Mouse (Mus musculus) ovary, adult 18-20 months (tissue): ENCODE data around the gene Coq10a.

ENCODE experiments used
- DNase-seq: peaks from one replicate; pipeline ENCODE4 v3.0.0; 2022; ENCODE audit warnings: low spot score, mixed read lengths

The Coq10a gene

GRCm38 (mm10) chr10:128368402-128369217 lies at the start of gene Coq10a:
Gene Coq10a (minus strand): TSS chr10:128368997.
- DNase-seq: peak; percentile 87

DNA sequence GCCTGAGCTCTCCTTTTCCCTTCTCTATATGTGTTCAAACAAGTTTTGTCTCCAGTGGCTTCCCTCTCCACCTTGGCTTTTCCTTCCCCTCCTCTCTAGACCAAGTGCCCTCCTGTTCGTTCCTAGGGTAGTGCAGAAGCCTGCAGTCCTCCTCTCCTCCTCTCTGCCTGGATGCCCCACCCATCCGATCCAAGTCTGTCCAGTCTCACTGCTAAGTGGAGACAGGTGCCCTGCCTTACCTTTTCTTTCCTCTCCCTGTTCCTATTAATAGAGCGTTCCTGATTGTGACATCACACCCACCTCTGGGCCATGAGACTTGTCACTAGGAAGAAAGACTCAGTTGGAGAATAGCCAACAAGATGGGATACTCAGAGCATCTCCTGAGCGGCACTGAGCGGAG lies 46.1 kb upstream of the Coq10a start:
- no peak for DNase-seq

- no peak for DNase-seq
Measured at GRCm38 (mm10) chr10:128413076-128413475, 44.3 kb upstream of the Coq10a start.

GRCm38 (mm10) chr10:128412558-128412957 lies 43.8 kb upstream of the Coq10a start:
- no peak for DNase-seq

DNA sequence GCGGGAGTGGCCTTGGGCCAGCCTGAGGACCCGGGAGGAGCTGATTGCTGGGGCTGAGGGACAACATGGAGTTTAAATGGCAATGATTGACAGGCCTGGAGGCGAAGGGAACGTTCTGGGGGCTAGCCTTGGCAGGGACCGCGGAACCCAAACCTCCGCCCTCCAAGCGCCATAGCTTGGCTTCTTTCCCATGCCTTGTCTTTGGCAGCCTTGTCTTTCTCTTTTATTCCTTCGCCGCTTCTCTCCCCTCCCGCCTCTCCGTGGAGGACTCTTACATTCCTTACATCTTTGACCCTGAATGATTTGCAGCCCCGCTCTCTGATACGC lies 43.2 kb upstream of the Coq10a start:
- DNase-seq: no peak

DNA sequence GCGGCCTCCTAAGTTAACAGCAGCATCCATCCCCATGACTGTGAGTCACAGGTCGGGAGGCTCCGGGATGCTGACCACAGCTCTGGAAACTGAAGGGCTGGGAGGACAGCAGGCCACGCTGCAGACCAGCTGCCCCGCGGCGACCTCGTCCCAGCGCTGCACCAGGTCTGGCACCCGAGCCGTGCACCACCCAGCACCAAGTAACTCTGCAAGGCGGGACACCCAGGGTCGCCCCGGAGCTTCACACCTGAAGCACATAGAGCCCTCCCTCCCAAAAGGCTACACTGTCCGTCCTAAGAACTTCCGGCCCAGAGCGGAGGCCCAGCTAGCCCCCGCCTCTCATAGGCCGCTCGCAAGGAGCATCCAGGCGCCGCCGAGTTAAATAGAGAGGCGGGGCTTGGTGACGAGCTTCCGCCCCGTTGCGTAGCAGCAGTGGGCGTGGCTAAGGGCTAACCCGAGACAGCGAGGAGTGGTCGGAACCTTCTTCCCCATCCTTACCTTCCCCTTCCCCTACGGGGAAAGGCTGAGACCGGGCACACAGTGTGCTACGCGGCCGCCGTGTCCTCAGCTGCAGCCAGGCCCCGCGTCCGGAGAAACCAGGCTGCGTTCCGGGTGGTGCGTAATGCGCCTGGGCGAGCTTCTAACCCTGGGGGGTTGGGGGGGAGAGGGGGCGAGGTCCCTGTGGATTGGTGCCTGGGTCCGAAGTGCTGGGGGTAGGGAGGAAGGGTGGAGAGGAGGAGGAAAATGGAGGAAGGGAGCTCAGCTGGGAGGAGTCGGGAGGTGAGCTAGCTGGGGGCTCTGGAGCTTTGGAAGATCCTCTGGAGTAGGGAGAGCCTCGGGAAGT lies 42.6 kb upstream of the Coq10a start, which contains the start of the genes Nabp2 and Rnf41:
TSS of gene Nabp2 (minus strand) at position 282 of the 844 bp plus-strand sequence.
TSS of gene Rnf41 (plus strand) at position 447 of the 844 bp plus-strand sequence.
- peak; percentile 95 for DNase-seq

DNA sequence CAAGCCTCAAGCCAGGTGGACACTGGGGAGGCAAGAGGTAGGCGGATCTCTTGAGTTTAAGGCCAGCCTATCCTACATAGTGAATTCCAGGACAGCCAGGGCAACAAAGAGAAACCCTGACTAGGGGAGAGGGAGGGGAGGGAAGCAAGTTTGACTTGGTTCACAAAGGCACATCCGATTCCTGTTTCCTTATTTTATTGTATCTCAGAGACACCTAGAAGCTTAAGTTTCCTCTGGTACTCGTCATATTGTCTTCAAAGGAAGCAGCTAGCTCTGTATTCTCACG lies 41.7 kb upstream of the Coq10a start:
- no peak for DNase-seq

DNA sequence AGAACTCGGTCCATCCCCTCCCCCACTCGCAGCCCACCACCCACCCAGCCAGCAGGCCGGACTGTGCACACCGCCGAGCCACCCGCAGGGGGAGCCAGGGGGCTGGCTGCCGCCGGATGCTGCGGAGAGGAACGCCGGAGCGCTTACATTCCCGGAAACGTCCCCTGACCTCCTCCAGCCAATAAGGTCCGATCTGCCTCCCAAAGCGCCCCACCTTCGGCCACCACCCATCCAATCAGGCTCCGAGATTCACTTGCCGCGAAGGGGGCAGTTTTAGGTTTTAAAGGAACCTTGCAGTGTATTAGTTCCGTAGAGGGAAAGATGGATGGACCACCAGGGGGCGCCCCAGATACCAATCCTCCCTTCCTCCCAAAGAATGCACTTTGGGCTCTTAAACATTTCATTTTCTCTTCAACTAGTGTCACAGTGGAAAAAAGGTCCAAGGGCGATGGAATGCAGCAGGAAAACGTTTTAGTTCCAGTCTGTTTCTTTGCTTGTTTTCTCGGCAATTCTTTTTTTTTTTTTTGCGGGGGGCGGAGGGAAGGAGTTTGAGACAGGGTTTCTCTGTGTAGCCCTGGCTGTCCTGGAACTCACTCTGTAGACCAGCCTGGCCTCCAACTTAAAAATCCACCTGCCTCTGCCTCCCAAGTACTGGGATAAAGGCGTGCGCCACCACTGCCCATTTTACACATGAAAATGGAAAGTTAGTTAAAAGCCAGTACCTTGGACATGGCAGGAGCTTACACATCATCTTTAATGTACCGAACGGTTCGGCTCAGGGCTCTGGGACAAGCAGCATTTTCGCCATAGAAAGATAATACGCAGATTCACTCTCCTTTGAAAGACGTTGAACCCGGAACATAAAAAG lies 41.1 kb upstream of the Coq10a start:
- peak; percentile 96 for DNase-seq

GRCm38 (mm10) chr10:128408591-128409535 lies 40.1 kb upstream of the Coq10a start:
- peak; percentile 14 for DNase-seq

DNA sequence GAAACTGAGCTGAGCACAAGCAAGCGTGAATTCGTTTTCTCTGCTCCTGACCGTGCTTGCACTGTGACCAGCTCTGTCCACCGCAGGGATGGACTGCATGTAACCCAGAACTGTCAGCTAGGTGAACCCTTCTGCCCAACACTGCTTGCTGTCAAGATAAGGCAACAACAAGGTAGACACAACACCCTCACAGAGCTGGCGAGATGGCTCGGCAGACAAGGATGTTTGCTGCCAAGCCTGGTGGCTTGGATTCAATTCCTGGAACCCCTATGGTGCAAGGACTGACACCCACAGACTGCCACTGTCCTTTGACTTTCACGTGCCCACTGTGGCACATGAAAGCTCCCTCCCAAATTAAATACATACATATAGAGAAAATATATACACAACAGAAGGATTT lies 35.1 kb upstream of the Coq10a start:
- no peak for DNase-seq

DNA sequence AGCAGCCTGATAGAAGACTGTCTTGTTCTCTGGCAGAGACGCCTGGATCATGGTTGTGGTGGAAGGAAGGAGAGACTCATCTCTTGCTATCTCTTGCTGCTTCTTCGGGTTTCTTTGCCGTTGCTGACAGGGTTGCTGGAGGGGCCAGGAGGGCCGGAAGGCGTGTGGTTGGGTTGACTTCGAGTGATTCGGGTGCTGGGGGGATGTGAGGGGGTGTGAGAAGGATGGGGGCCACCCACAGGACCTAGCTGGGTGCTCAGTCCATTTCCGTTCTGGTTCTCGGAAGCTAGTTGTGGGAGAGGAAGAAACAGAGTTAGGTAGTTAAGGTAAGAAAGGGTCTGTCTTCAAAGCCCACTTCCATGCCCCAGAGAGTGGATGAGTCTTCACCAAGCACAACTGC lies 32.8 kb upstream of the Coq10a start:
- no peak for DNase-seq

- DNase-seq: no peak
Measured at GRCm38 (mm10) chr10:128401056-128401455, 32.3 kb upstream of the Coq10a start, which contains the start of gene Slc39a5. Gene Slc39a5 (minus strand): TSS chr10:128401229.

GRCm38 (mm10) chr10:128400338-128400737 lies 31.5 kb upstream of the Coq10a start:
- DNase-seq: no peak

- no peak for DNase-seq
Measured at GRCm38 (mm10) chr10:128397466-128397865, 28.7 kb upstream of the Coq10a start.

GRCm38 (mm10) chr10:128396716-128397264 lies 28.0 kb upstream of the Coq10a start:
- DNase-seq: no peak

GRCm38 (mm10) chr10:128396017-128396673 lies 27.3 kb upstream of the Coq10a start:
- no peak for DNase-seq

DNA sequence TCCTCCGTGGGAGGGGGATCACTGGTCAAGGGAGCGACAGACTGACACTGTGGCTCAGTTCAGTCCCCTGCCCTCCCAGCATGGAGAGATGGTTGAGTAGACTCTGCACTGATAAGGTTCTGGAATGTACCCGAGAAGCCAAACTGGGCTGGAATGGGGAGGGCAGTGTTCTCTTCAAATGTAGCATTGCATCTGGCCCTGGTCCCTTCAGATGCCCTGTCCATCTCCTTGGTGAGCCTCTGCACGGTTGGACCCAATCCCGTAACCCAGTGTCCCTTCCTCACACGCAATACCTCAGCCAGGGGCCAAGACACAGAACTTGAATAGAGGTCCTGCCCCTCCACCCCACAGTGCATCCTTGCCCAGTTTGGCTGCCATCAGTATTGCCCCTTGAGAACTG lies 23.1 kb upstream of the Coq10a start:
- no peak for DNase-seq

- DNase-seq: peak; percentile 60
Measured at GRCm38 (mm10) chr10:128390366-128390765, 21.6 kb upstream of the Coq10a start.

- peak; percentile 73 for DNase-seq
Measured at GRCm38 (mm10) chr10:128389570-128389969, 20.8 kb upstream of the Coq10a start.

GRCm38 (mm10) chr10:128388941-128389340 lies 20.1 kb upstream of the Coq10a start:
- peak; percentile 6 for DNase-seq
